Mouse (Mus musculus) forebrain, postnatal 0 days (tissue): ENCODE results near the gene Olfr224. TPM values are rescaled to one million over a fixed set of nuclear protein-coding genes. Genes with fewer than 3 reads are reported as not detected.

Source experiments
- ATAC-seq: fragments of 200-750 bp; cut with Nextera tagmentation; 2 replicates; pipeline ENCODE4 v1.8.0; 2017; ENCODE audit warnings: mild to moderate bottlenecking, moderate library complexity
- DNase-seq: peaks from one replicate; pipeline ENCODE4 v3.0.0-alpha.2; 2015
- H3K27ac ChIP-seq: fragments of 300-500 bp; sonication (generic); 2 replicates; pipeline ENCODE4 v1.5.1; 2014; ENCODE audit warnings: low read depth, mild to moderate bottlenecking, antibody characterized with exemption, low read length, moderate library complexity, mixed read lengths
- H3K27me3 ChIP-seq: fragments of 300-500 bp; sonication (generic); 2 replicates; pipeline ENCODE4 v1.6.1; 2014; ENCODE audit warnings: mild to moderate bottlenecking, low read length, mixed read lengths; ENCODE audit not compliant: insufficient read depth
- H3K36me3 ChIP-seq: fragments of 300-500 bp; sonication (generic); 2 replicates; pipeline ENCODE4 v1.6.1; 2014; ENCODE audit warnings: mild to moderate bottlenecking, moderate library complexity; ENCODE audit not compliant: insufficient read depth
- H3K4me1 ChIP-seq: fragments of 300-500 bp; sonication (generic); 2 replicates; pipeline ENCODE4 v1.6.1; 2014; ENCODE audit warnings: antibody characterized with exemption; ENCODE audit not compliant: insufficient read depth
- H3K4me2 ChIP-seq: fragments of 300-500 bp; sonication (generic); 2 replicates; pipeline ENCODE4 v1.6.1; 2014; ENCODE audit warnings: low read depth, mild to moderate bottlenecking, moderate library complexity
- H3K4me3 ChIP-seq: fragments of 300-500 bp; sonication (generic); 2 replicates; pipeline ENCODE4 v1.5.1; 2014; ENCODE audit warnings: low read depth, low read length, mixed read lengths
- H3K9ac ChIP-seq: fragments of 300-500 bp; sonication (generic); 2 replicates; pipeline ENCODE4 v1.6.1; 2014; ENCODE audit warnings: mild to moderate bottlenecking
- H3K9me3 ChIP-seq: fragments of 300-500 bp; sonication (generic); 2 replicates; pipeline ENCODE4 v1.6.1; 2016; ENCODE audit warnings: low read length
- CTCF ChIP-seq: sonication (generic); IDR thresholded peaks from 2 replicates; pipeline ENCODE4 v1.5.1; 2016; ENCODE audit warnings: antibody characterized with exemption, control low read depth, low read depth
- WGBS: fragments of 180-500 bp; shearing (Covaris S2); extraction: QIAGEN DNeasy Blood & Tissue Kit; methylation state at CpG from one replicate; pipeline ENCODE4 v1.1.7; 2014; 5-methylcytosine and 5-hydroxymethylcytosine counted together
- polyA plus RNA-seq: library from polyadenylated mRNA; unstranded; fragments of >200 nt; fragmentation: Nextera tagmentation; extraction: Ambion mirVana; gene quantifications from 2 replicates; pipeline ENCODE4 v1.2.1, GENCODE M21; 2015
- total RNA-seq: library from RNA; depleted of rRNA; stranded (reverse); fragments of >200 nt; gene quantifications from 2 replicates; pipeline ENCODE4 v1.2.3, GENCODE M21; 2014; rRNA removed

The Olfr224 gene
- total RNA-seq (not detected in 2 replicates), polyA plus RNA-seq (0.10 TPM in 1 of 2 replicates, not detected in the other)

GRCm38 (mm10) chr11:58570405-58570804, at the start of gene Olfr224:
TSS of gene Olfr224 (minus strand) at chr11:58570553.
- DNase-seq (no peak), ATAC-seq (no peak)
- no peak within 1 kb of the TSS for H3K9ac ChIP-seq
- no peak within 1 kb of the TSS for H3K27ac ChIP-seq
- H3K4me3 ChIP-seq: no peak within 1 kb of the TSS
- no peaks in the 10 kb centered on the region for H3K4me1 ChIP-seq
- H3K4me2 ChIP-seq: no peak within 1 kb of the TSS
- H3K9me3 ChIP-seq: no peaks in the 10 kb centered on the region
- no peak for TF ChIP-seq CTCF
- 71% methylated on average over 5 of the region's 5 CpGs for WGBS
- H3K36me3 ChIP-seq: no peaks in the 10 kb centered on the region
- no peaks in the 10 kb centered on the region for H3K27me3 ChIP-seq

- 54% methylated on average over 6 of the region's 6 CpGs for WGBS
These were observed 48.4 kb upstream of the Olfr224 start for GRCm38 (mm10) chr11:58618793-58619192.

GRCm38 (mm10) chr11:58618369-58618768, 48.0 kb upstream of the Olfr224 start:
- no peak for DNase-seq
- no peak for ATAC-seq
- no peak for TF ChIP-seq CTCF
- H3K4me2 ChIP-seq: no peak overlapping the region
- no peaks in the 10 kb centered on the region for H3K9me3 ChIP-seq
- H3K27me3 ChIP-seq: no peaks in the 10 kb centered on the region
- no peak overlapping the region for H3K27ac ChIP-seq
- no peaks in the 10 kb centered on the region for H3K4me1 ChIP-seq
- no peak overlapping the region for H3K9ac ChIP-seq
- WGBS: 69% methylated on average over 3 of the region's 3 CpGs
- H3K36me3 ChIP-seq: no peaks in the 10 kb centered on the region
- H3K4me3 ChIP-seq: no peak overlapping the region

More at GRCm38 (mm10) chr11:58618793-58619192, 48.4 kb upstream of the Olfr224 start:
- H3K9me3 ChIP-seq: no peaks in the 10 kb centered on the region
- ATAC-seq (no peak), DNase-seq (no peak)
- no peaks in the 10 kb centered on the region for H3K27me3 ChIP-seq
- H3K4me3 ChIP-seq: no peak overlapping the region
- H3K4me1 ChIP-seq: no peaks in the 10 kb centered on the region
- no peak overlapping the region for H3K27ac ChIP-seq
- no peak overlapping the region for H3K9ac ChIP-seq
- TF ChIP-seq CTCF: no peak
- no peaks in the 10 kb centered on the region for H3K36me3 ChIP-seq
- H3K4me2 ChIP-seq: no peak overlapping the region

- WGBS: 96% methylated on average over 4 of the region's 4 CpGs
- Histone ChIP-seq H3K4me1 (no peaks in the 10 kb centered on the region), H3K27ac (no peak within 1 kb of the TSS), H3K27me3 (no peaks in the 10 kb centered on the region), H3K9ac (no peak within 1 kb of the TSS), H3K36me3 (no peaks in the 10 kb centered on the region), H3K4me2 (no peak within 1 kb of the TSS), H3K4me3 (no peak within 1 kb of the TSS), H3K9me3 (no peaks in the 10 kb centered on the region)
- DNase-seq: no peak
- ATAC-seq: no peak
- no peak for TF ChIP-seq CTCF
These were observed 45.6 kb upstream of the Olfr224 start, which contains the start of gene 2210407C18Rik for GRCm38 (mm10) chr11:58615975-58616374. TSS of gene 2210407C18Rik (minus strand) at chr11:58616075.

- H3K36me3 ChIP-seq: no peaks in the 10 kb centered on the region
- TF ChIP-seq CTCF: no peak
- no peak overlapping the region for H3K4me2 ChIP-seq
- ATAC-seq (no peak), DNase-seq (no peak)
- no peak overlapping the region for H3K27ac ChIP-seq
- no peak overlapping the region for H3K4me3 ChIP-seq
- no peak overlapping the region for H3K9ac ChIP-seq
- no peaks in the 10 kb centered on the region for H3K27me3 ChIP-seq
- H3K4me1 ChIP-seq: no peaks in the 10 kb centered on the region
- H3K9me3 ChIP-seq: no peaks in the 10 kb centered on the region
These were observed 44.2 kb upstream of the Olfr224 start for GRCm38 (mm10) chr11:58614526-58614925.

GRCm38 (mm10) chr11:58613359-58613758, 43.0 kb upstream of the Olfr224 start:
- Histone ChIP-seq H3K4me1 (no peaks in the 10 kb centered on the region), H3K9me3 (no peaks in the 10 kb centered on the region), H3K4me2 (no peak overlapping the region), H3K4me3 (no peak overlapping the region), H3K36me3 (no peaks in the 10 kb centered on the region), H3K27ac (no peak overlapping the region), H3K27me3 (no peaks in the 10 kb centered on the region), H3K9ac (no peak overlapping the region)
- no peak for TF ChIP-seq CTCF
- ATAC-seq (no peak), DNase-seq (no peak)
- 73% methylated on average over 3 of the region's 3 CpGs for WGBS

- Histone ChIP-seq H3K27me3 (no peaks in the 10 kb centered on the region), H3K4me1 (no peaks in the 10 kb centered on the region), H3K4me3 (no peak overlapping the region), H3K36me3 (no peaks in the 10 kb centered on the region), H3K27ac (no peak overlapping the region), H3K4me2 (no peak overlapping the region), H3K9ac (no peak overlapping the region), H3K9me3 (no peaks in the 10 kb centered on the region)
- TF ChIP-seq CTCF: no peak
- WGBS: 72% methylated on average over 6 of the region's 6 CpGs
- no peak for ATAC-seq
- DNase-seq: no peak
These were observed 36.7 kb upstream of the Olfr224 start for GRCm38 (mm10) chr11:58607030-58607429.
